Mouse (Mus musculus): ENCODE data around the gene Mgat5.

Gene Mgat5

DNA sequence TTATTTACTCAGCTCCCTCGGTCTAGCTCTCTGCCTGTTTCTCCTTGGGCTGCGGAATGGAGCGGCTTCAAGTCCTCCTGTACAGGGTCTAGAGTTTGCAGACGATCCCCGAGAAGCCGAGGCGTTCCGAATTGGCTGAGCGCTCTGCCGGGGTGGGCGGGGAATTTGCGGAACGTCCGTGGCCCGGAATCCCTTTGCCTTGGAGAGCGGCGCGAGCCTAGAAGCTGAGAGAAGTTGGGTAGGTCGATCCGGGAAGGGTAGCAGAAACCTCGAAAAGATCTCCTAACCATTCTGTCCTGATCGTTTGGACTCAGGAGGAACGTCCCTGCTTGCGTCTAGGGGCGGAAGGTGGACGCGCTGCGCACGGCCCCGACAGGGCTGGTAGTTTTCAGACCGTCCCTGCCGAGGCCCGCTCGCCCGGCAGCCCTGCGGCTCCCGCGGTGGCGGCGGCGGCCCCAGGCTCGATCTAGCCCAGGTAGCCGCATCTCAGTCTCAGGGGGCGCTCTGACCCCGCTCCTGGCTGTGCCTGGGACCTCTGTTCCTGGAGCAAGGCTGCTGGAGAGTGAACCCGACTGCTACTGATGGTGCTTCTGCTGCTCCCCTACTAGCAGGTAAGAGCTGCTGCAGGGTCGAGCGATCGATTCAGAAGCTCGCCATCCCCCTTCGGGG is at the start of gene Mgat5:
Gene Mgat5 (plus strand): TSS at position 199 of the 669 bp plus-strand sequence.
- DNase-seq: peak; percentile 93 to 94

DNA sequence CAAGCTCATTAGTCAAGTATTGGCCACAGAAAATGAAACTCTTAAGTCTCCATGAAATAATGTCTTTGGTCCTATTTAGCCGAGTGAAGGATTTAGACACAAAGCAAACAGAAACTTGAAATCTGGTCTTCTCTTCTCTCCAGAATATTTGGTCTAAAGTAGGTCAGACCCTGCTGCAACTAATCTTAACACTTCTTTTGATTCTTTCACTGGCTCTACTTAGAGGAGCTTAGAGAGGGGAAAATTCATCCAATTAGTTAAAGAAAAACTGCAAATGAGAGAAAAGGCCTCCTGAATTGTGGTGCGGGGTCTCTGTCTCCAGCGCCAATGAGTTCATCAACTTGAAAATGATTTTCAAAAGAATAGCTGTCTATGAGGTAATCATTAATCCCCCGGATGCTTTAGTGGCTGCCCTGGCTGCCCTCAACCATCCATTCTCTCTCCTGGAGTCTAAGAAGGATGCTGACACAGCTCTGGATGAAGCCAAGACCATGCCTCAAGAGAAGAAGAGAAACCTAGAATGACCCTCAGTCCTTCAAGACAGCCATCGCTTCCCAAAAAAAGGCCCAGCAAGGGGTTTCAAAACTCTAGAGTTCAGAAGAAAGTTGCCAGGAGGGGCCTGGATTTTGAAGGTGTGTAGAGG is 44.6 kb upstream of the Mgat5 start:
- no peak for DNase-seq

DNA sequence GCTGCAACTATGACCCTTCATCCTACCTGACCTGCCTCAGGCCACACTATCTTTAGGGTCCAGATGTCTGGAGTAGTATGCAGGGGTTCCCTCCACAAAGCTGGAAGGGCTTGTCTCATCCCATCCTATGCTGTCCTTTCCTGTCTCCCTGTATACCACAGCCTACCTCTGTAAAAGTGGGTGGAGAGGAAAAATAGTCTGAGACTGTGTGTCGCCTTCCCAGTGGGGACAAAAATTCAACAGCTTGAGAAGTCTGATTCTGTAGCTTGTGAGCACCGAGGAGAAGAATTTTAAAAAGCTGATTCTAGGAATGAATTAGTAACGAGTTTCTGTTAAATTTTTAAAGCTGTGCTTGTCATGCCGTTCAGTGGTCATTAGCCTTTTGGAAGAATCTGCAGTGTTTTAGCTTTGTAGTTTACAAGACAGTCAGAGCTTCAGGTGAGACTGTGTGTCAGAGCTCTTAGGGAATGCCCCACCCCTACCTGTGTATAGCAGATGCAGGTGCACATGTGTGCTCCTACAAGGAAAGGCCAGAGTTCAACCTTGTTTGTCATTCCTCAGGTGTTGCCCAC is 40.1 kb upstream of the Mgat5 start:
- DNase-seq: no peak

DNA sequence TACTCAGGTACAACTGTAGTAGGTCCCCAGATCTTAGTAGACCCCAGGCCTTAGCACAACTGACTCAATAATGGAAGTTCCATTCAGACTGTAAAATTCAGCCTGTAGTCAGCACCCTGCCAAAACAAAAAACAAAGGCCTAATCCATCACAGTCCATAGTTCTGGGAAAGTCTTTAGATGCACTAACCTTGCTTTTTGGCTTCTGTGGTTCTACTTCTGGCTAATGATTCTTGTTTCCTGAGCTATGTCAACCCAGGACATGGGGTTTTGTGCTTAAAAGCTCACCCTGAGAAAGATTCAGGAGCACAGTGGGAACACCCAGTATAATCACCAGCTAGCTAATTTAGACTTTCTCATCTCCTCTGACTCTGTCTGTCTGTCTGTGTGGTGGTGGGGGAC is 38.3 kb upstream of the Mgat5 start:
- no peak for DNase-seq

DNA sequence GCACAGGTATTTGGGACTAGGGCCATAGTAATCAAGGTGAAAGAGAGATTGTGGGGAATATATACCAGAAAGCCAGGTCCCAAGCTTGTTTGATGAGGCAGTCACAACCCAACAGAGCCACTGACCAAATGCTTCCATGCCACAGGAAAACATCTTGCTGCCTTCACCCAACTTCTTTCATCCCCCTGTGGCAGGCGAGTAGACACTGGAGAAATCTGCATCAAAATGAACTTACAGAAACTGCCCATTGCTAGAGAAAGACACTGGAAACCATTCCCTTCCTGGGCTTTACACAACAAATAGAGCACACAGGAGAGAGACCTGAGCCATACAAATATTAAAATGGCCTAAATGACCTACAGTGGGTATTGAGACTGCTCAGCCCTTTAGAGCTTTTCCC is 37.2 kb upstream of the Mgat5 start:
- DNase-seq: no peak

DNA sequence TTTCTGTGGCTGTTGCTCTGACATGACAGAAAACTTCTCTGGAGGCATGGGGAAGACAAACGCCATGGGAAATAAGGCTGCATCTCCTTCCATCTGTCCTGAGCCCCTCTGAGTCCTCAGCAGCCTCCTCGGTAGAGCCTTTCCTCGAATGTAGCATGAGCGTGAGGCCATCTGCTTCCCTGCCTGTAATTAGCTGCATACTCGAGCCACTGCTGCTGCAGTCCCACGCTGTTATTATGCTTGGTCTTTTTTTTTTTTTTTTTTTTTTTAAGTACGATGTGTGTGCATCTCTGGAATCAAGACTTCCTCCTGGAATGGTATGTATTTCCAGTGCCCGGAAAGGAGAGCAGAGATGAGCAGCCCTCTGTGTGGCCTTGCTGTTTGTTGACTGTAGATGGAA is 36.6 kb upstream of the Mgat5 start:
- peak; percentile 47 to 52 for DNase-seq

DNA sequence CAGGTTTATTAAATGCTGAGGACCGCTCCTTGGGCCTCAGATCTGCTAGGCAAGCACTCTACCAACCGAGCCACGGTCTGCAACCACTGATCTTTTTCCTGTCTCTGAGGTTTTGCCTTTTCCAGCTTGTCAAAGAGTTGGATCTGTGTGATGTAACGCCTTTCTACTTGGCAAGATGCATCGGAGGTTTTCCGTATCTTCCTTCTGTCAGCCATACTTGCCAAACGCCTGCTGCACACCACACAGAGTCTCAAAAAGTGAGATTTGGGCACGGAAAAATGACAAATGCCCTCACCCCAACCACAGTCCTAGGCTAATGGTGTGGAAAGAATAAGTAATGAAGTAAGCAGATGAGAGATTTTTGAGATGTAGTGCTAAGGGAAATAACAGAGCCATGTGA is 35.3 kb upstream of the Mgat5 start:
- DNase-seq: peak; percentile 22 to 25

DNA sequence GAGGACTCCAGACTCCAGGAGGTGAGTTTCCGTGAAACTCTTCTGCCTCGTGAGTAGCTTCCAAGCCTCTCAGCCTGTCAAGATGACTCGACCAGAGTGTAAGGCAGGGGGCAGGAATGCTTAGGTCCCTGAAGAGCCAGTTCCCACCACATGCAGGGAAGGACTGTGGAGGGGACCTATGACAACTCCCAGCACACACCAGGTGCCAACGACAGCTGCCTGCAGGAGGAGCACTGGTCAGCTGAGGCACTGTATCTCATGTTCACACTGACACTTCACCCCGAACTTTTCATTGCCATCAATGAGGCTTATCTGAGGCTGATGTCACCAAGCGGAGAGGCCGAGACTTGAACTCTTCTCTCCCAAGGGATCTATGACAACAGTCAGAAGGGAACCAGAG is 33.5 kb upstream of the Mgat5 start:
- DNase-seq: no peak

DNA sequence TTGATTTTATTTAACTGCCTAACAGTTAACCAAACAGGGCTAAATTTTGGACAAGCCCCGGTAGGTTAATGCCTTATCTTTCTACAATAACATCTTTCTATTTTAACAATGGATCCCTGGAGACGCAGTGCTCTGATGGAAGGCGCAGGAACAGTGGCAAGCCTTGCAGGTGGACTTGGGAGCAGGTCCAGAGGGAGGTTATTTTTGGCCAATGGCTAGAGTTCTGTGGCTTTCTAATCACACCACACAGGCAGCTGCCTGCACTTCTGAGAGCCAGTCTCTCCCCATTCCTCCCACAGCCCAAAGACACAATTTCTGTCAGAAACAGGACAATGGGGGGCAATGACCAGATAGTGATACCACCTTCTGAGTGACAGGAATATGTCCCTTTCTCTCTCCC is 31.4 kb upstream of the Mgat5 start:
- DNase-seq: no peak

DNA sequence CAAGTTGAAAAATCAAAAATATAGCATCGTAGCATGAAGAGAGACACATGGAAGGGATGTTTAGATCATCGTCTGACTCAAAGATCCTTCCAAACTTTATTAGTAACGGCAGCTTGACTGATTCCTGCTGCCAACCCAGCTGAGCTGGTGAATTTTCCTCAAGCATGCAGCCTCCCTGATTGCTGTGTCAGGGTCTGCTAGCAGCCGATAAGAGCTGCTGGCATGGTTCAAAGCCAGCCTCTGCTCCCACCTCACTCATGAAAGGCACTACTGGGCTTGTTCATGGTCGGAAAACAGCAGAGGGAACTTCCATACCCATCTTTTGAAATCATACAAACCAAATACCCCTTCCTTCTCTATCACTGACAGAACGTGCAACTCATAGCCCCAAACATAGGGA is 12.4 kb upstream of the Mgat5 start:
- DNase-seq: no peak

DNA sequence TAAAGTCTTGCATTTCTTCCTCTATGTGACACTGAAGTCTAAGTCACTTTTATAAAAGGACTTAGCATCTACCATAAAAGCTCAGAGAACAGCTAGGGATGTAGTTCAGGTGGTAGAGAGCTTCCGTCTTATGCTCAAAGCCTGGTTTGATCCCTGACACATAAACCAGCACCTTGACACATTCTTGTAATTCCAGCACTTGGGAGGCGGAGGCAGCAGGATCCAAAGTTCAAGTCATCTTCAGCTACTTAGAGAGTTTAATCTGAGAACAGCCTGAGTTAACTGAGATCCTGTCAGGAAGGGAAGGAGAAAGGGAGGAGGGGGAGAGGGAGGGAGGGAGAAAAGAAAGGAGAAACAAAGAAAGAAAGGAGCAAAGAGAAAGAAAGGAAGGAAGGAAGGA is 5.6 kb upstream of the Mgat5 start:
- DNase-seq: no peak

DNA sequence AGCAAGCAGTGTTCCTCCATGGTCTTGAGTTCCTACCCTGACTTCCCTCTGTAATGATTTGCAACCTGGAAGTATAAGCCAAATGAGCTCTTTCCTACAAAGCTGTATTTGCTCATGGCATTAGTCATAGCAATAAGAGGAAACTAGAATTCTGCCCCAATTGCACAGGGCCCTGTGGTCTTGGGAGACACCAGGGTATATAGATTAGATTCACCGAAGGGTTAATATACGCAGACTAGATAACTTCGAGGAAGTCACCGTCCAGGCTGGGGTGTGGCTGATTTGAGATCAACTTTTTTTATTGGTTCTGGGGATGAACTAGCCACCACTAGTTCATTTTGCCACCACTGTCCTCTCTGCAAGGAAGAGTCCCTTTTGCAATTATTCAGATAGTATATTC is 2.5 kb upstream of the Mgat5 start:
- no peak for DNase-seq

DNA sequence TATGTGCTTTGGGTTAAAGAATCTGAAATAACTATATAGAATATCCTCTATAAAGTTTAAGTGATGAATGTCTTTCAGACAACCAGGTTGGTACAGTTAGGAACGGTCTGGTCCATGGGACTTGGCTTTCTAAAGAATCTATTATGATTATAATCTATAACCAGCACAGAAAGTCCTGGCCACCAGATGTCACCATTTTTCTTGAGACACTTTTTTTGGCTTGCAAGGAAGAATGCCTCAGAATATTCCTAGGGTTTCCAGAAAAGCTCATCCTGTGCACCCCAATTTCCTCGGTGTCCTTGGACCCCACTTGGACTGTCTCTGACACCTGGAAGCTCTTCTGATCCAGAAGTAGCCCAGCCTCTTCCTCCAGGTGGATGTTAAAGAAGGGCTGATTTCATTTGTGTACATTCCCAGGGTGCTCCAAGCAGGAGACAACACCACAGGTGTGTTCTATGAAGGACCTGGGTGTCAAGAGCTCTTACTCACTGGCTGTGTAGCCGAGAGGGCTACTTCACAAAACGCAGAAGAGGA is 1.5 kb upstream of the Mgat5 start:
- peak; percentile 69 for DNase-seq

DNA sequence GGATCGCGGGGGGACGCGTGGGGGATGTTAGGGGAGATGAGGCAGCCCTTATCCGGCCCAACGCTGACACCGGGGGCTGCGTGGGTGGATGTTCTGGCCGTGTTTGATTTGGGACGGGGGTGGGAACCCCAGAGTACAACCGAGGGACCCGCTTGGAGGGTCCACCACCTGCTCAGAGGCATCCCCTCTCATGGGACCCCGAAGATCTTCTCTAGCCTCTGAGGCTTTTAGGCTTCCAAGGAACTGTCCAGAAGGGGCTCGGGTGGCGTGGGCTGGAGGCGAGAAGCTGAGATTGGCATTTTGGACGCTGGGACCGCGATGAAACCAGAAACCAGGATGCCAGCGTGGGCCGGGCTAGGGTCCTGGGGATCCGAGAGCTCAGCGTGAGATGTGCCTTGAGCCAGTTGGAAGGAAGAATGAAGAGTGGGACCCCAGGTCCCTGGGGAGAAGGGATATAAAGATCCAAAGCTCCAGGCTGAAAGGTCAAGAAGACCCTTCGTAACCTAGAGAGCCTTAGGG is 745 bp downstream of the Mgat5 start:
- DNase-seq: peak; percentile 44 to 47

DNA sequence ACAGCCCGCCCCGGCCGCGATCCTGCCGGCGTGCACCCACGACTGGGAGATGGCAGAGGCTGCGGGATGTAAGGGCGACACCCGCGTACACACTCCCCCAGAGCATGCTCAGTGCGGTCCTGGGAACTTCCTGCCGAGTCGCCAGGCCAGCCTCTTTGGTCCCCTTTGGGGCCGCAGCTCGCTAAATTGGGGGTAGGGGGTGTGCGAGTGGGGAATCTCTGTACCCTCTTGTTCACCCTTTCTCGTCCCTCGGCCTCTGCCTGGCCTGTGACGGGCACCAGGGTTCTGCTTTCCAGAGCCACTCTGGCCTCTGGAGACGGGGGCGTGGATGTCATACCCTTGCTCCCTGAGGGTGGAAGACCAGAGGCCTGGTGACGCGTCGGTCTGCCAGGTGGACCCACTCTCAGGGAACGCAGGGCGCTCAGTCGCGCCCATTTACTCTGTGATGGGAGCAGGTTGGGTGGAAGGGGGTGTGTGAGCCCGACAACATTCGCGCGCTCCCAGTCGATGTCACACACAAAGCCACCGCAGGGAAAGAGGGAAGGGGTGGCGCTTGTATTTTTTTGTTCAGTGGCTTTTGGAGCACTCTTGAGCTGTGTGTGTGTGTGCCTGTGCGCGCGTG is 1.3 kb downstream of the Mgat5 start:
- peak; percentile 45 to 47 for DNase-seq

DNA sequence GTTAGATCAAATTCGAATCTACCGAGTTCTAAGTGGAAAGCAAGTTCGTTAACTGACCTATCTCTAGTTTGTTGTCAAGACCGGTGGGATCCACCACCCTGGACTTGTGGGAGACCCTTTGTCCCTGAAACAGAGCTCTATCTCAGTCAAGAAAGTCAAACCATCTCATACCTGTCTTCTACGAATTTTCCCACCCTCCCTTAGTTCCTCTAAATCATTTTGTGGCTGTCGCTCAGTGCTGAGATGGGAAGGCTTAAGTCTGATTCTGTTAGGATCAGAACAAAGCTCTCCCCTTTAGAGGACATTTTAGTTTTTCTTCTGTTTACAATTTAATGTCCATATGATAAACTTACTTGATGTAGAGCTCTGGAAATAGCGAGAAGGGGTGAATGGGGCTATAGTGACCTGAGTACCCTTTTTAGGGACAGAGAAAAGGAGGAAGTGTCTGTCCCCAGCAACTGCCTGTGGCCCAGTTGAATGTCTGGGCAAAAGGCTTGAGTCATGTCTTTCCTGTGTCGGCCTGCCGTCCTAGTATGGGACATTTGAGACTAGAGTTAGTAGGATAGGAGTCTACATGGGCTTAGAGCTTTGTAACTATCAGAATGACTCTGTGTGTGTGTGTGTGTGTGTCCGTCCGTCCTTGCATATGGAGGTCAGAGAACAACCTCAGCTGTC is 2.2 kb downstream of the Mgat5 start:
- DNase-seq: no peak

DNA sequence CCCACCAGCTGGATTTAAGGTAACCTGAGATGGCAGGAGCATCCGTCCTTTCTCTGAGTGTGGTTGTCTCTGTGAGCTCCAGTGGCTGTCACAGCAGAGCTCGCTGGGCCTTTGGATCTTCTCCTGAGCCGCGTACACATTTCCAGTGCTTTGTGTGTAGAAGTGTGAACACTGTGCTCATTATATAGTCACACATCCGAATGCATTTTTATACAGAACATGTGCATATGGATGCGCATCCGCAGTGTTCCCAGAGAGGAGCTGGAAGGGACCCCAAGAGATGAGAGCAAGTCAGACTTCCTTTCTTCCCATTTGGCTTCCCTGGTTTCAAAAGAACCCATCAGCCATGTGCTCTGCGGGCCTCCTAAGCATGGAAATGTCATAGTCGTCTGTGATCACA is 3.4 kb downstream of the Mgat5 start:
- no peak for DNase-seq

DNA sequence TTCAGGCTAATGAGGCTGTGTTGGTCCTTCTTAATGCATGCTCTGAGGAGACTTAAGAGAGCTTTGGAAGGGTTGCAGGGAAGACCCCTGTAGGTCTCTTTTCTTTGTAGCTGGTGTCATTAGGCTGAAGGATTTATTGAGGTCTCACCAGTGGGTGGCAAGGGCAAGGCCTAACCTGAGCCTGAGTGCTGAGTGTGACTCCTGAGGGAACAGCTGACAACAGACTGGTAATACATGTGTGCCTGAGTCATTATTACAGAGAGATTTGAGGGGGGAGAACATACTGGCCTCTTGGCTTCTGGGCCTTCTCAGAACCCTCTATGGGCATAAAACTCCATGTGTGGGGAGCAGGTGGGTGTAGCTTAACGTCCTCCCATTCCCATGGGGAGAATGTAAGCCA is 8.0 kb downstream of the Mgat5 start:
- no peak for DNase-seq

DNA sequence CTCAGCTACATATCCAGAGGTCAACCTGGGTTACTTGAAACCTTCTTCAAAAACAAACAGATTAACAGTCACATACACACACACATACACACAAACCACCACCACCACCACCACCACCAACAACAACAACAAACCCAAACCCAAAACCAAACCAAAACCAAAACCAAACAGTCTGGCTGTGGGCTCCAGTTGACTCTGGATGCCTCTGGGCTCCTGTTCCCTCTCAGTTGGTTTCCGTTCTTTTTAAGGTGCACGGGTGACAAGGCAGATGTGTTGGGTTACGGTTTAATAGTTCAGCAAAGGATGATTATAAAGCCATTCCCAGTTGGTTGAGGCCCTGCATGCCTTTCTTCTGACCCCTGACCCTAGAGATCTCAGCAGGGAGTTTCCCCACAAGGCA is 8.6 kb downstream of the Mgat5 start:
- no peak for DNase-seq

DNA sequence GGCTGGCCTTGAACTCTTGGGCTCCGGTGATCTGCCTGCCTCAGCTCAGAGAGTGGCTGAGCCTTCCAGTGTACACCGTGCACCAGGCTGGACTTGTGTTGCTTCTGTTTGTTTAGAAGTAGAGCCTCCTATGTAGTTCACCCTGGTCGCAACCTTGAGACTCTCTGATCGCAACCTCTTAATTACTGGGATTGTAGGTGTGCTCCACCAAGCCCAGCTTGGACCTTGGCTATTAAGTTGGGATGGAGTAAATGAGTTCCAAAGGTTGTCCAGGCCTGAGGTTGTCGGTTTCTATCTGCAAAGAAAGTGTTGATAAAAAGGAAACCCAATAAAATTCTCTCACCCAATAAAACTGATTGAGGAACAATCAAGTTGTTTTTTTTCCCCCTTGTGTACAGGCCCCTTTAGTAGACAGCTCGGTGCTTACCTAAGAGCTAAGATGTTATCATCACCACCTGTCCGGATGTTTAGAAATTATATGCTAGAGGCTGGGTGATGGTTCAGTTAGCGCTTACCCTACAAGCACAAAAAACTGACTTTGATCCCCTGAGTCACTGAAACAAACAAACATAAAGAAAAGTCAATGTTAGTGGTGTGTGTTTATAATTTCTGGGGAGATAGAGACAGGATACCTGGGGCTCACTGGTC is 9.9 kb downstream of the Mgat5 start:
- DNase-seq: no peak

DNA sequence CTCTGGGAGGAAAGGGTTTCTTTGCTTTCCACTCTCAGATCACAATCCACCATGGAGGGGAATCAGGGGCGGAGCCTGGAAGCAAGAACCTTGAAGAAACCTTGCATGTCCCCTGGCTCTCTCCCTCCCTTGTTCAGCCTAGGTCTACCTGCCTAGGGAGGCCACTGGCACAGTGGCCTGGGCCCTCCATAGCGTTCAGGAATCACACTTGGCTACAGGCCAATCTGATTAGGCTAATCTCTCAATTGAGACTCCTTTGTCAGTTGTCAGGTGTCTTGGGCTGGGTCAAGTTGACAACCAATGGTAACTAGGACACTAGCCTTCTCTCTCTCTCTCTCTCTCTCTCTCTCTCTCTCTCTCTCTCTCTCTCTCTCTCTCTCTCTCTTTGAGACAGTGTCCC is 12.2 kb downstream of the Mgat5 start:
- no peak for DNase-seq

DNA sequence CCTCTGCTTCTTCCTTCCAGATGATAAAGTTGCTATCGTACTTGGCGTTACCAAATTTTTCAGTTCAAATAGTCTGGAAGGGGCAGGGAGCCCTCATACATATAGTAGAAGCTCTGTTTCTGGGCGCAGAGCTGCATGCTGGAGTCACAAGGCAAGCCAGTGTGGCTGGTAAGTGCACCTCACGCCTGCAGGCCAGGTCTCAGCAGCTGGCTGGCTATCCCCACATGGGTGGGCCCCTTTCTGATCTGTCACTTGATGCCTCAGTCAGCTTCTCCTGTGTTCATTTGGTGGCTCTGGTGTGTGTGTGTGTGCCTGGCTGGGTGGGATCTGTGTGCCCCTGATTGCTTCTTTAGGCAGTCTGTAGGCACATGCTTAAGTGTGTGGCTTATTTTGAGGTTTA is 12.8 kb downstream of the Mgat5 start:
- DNase-seq: no peak

DNA sequence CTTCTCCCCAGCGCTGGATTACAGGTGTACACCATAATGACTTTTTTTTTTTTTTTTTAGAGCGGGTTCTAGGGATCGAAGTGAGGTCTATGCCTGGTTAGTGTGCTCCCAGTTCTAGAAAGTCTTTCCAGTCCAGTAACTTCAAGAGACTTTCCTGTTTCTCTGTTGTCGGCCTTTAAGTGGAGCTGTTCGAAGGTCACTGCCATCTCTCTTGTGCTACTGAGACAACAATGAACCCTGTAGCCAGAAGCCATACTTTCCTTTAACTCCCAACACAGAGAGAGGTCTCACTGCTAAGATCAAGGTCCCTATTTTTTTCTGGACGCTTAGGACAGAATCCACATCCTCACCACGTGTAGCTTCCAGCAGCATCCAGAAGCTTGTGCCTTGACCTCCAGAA is 13.4 kb downstream of the Mgat5 start:
- no peak for DNase-seq
